Mouse (Mus musculus): Measurements from ENCODE around the gene Ranbp9. TPM values are rescaled to one million over a fixed set of nuclear protein-coding genes. Genes with fewer than 3 reads are reported as not detected.

Gene Ranbp9
- polyA plus RNA-seq, 1 experiment from 2014 or later, result 9.2 TPM

GRCm38 (mm10) chr13:43353356-43353755 lies 127.7 kb downstream of the Ranbp9 start:
- Histone ChIP-seq H3K36me3 (no peaks in the 10 kb centered on the region), H3K9me3 (no peaks in the 10 kb centered on the region), H3K4me2 (no peak overlapping the region), H3K4me1 (0 out of 2 replicates have a peak, but pooled peaks cover 4% of the 10 kb centered on the region), H3K27ac (no peak overlapping the region), H3K4me3 (no peak overlapping the region), H3K9ac (no peak overlapping the region), H3K27me3 (no peaks in the 10 kb centered on the region)
- ATAC-seq (ENCODE audit: borderline replicate concordance, extremely low read depth, low FRiP score, low TSS enrichment), result no peak
- 37% methylated on average over 4 of the region's 4 CpGs for WGBS

Other genes starting within 250 kb of the Ranbp9 start
- gene Gfod1, start 177.1 kb downstream of the Ranbp9 start, polyA plus RNA-seq (2015; fragmentation: Nextera tagmentation; extraction: Ambion mirVana), result 0.66 and 0.76 TPM in 2 replicates
- gene Sirt5, start 115.8 kb downstream of the Ranbp9 start, polyA plus RNA-seq (2015; fragmentation: Nextera tagmentation; extraction: Ambion mirVana), result 21.7 and 22.5 TPM in 2 replicates
- gene Nol7, start 82.9 kb downstream of the Ranbp9 start, polyA plus RNA-seq (2015; fragmentation: Nextera tagmentation; extraction: Ambion mirVana), result 137 and 145 TPM in 2 replicates
- 16.2 and 17.9 TPM in 2 replicates for gene Mcur1, start 78.9 kb upstream of the Ranbp9 start, polyA plus RNA-seq (2015; fragmentation: Nextera tagmentation; extraction: Ambion mirVana)
- 3.4 and 4.7 TPM in 2 replicates for gene Rnf182, start 134.4 kb upstream of the Ranbp9 start, polyA plus RNA-seq (2015; fragmentation: Nextera tagmentation; extraction: Ambion mirVana)